Mouse (Mus musculus) kidney, postnatal 0 days (tissue): ENCODE data around the gene Plch2. TPM values are rescaled to one million over a fixed set of nuclear protein-coding genes. Genes with fewer than 3 reads are reported as not detected.

ENCODE experiments used
- ATAC-seq: fragments of 200-750 bp; cut with Nextera tagmentation; replicated peaks from 2 replicates; pipeline ENCODE4 v1.8.0; 2017; ENCODE audit warnings: low read depth, moderate number of reproducible peaks, moderate TSS enrichment, moderate library complexity; ENCODE audit not compliant: low FRiP score
- DNase-seq: peaks from one replicate; pipeline ENCODE4 v3.0.0-alpha.2; 2016; ENCODE audit warnings: low spot score
- H3K27ac ChIP-seq: fragments of 300-500 bp; sonication (generic); 2 replicates; pipeline ENCODE4 v1.5.1; 2014; ENCODE audit warnings: mild to moderate bottlenecking
- H3K27me3 ChIP-seq: fragments of 300-500 bp; sonication (generic); 2 replicates; pipeline ENCODE4 v1.6.1; 2014; ENCODE audit warnings: low read length, mixed read lengths; ENCODE audit not compliant: insufficient read depth
- H3K36me3 ChIP-seq: fragments of 300-500 bp; sonication (generic); 2 replicates; pipeline ENCODE4 v1.6.1; 2014; ENCODE audit warnings: low read length, mixed read lengths; ENCODE audit not compliant: insufficient read depth
- H3K4me1 ChIP-seq: fragments of 300-500 bp; sonication (generic); replicated peaks from 2 replicates; pipeline ENCODE4 v1.6.1; 2014; ENCODE audit warnings: antibody characterized with exemption, low read length, mixed read lengths; ENCODE audit not compliant: insufficient read depth
- H3K4me2 ChIP-seq: fragments of 300-500 bp; sonication (generic); 2 replicates; pipeline ENCODE4 v1.6.1; 2014; ENCODE audit warnings: mild to moderate bottlenecking, low read length, moderate library complexity, mixed read lengths
- H3K4me3 ChIP-seq: fragments of 300-500 bp; sonication (generic); replicated peaks from 2 replicates; pipeline ENCODE4 v1.5.1; 2014; ENCODE audit warnings: low read depth, low read length
- H3K9ac ChIP-seq: fragments of 300-500 bp; sonication (generic); 2 replicates; pipeline ENCODE4 v1.6.1; 2014; ENCODE audit warnings: low read depth, low read length
- H3K9me3 ChIP-seq: fragments of 300-500 bp; sonication (generic); replicated peaks from 2 replicates; pipeline ENCODE4 v1.6.1; 2016; ENCODE audit warnings: low read length, inconsistent platforms, mixed read lengths
- CTCF ChIP-seq: IDR thresholded peaks from 2 replicates; pipeline ENCODE4 v1.5.1; 2016; ENCODE audit warnings: antibody characterized with exemption, low read depth, mild to moderate bottlenecking, moderate library complexity
- WGBS: fragments of 180-500 bp; shearing (Covaris S2); extraction: QIAGEN DNeasy Blood & Tissue Kit; methylation state at CpG from one replicate; pipeline ENCODE4 v1.1.7; 2014; 5-methylcytosine and 5-hydroxymethylcytosine counted together
- polyA plus RNA-seq: library from polyadenylated mRNA; unstranded; fragments of >200 nt; fragmentation: Nextera tagmentation; extraction: Ambion mirVana; gene quantifications from 2 replicates; pipeline ENCODE4 v1.2.1, GENCODE M21; 2015

The Plch2 gene
- polyA plus RNA-seq, 1 experiment from 2014 or later: 2.3 TPM

DNA sequence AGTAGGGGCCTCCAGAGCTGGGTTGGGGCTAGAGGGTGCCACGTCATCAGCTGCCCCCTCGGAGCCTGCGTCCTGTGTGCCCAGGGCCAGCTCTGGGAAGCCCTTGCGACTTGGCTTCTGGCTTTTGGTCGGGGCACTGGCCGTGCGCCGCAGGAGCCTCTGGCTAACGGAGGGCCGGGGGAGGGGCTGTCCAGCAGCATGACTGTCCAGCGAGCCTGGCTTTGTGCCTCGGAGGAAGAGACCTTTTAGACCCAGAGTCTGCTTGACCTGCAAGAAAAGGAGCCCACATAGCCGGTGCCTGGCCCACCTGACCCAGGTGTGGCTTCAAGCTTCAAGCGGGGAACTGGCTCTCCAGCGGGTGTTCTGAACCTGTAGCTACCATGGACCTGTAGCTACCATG, 69.8 kb downstream of the Plch2 start:
- Histone ChIP-seq H3K4me1 (peaks cover 6% of the 10 kb centered on the region; the same call in 1 of the 2 replicates), H3K27me3 (no peaks in the 10 kb centered on the region), H3K9me3 (no peaks in the 10 kb centered on the region), H3K36me3 (no peaks in the 10 kb centered on the region), H3K4me2 (no peak overlapping the region), H3K4me3 (no peak overlapping the region), H3K9ac (no peak overlapping the region), H3K27ac (no peak overlapping the region)
- 65% methylated on average over 15 of the region's 15 CpGs for WGBS
- no peak for TF ChIP-seq CTCF
- ATAC-seq (no peak), DNase-seq (no peak)

- peak; percentile 79 for TF ChIP-seq CTCF
- H3K9me3 ChIP-seq: no peaks in the 10 kb centered on the region
- no peaks in the 10 kb centered on the region for H3K27me3 ChIP-seq
- 0 out of 2 replicates have a peak overlapping the region, but pooled peaks have one; percentile 21 for H3K4me2 ChIP-seq
- H3K4me3 ChIP-seq: no peak overlapping the region
- ATAC-seq (no peak), DNase-seq (peak; percentile 84)
- H3K9ac ChIP-seq: no peak overlapping the region
- peaks cover 3% of the 10 kb centered on the region; the same call in 1 of the 2 replicates for H3K36me3 ChIP-seq
- WGBS: 12% methylated on average over 17 of the region's 17 CpGs
- H3K27ac ChIP-seq: no peak overlapping the region
- H3K4me1 ChIP-seq: peaks cover 6% of the 10 kb centered on the region; the same call in 1 of the 2 replicates
These were observed 70.5 kb downstream of the Plch2 start for GRCm38 (mm10) chr4:154986096-154986495.

GRCm38 (mm10) chr4:154985151-154985777, 71.3 kb downstream of the Plch2 start:
- TF ChIP-seq CTCF: no peak
- no peak for DNase-seq
- no peak for ATAC-seq
- 81% methylated on average over 5 of the region's 5 CpGs for WGBS
- Histone ChIP-seq H3K27ac (no peak overlapping the region), H3K27me3 (no peaks in the 10 kb centered on the region), H3K36me3 (peaks cover 11% of the 10 kb centered on the region), H3K4me2 (0 out of 2 replicates have a peak overlapping the region, but pooled peaks have one; percentile 21), H3K4me3 (no peak overlapping the region), H3K4me1 (peaks cover 6% of the 10 kb centered on the region; the same call in 1 of the 2 replicates), H3K9ac (no peak overlapping the region), H3K9me3 (no peaks in the 10 kb centered on the region)

DNA sequence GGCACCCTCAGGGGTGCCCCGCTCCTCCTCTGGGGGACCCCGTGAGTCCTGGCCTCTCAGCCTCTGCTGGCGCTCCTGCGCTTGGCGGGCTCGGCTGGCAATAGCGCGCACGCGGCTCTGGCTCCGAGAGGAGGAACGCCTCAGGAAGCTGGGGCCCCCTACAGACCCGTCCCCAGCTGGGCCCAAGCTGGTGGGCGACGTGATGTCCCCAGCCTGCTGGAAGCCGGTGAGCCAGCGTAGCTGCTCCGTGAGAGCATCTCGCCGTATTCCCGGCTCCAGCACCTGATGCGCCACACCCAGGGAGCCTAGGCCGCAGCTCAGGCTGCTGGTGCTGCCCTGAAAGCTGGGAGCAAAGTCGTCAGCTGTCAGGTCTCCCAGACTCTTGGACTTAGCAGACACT, 72.8 kb downstream of the Plch2 start:
- Histone ChIP-seq H3K27ac (no peak overlapping the region), H3K4me3 (no peak overlapping the region), H3K36me3 (peaks cover 25% of the 10 kb centered on the region), H3K4me1 (peaks cover 6% of the 10 kb centered on the region; the same call in 1 of the 2 replicates), H3K27me3 (no peaks in the 10 kb centered on the region), H3K4me2 (no peak overlapping the region), H3K9ac (no peak overlapping the region), H3K9me3 (no peaks in the 10 kb centered on the region)
- WGBS: 18% methylated on average over 24 of the region's 24 CpGs
- TF ChIP-seq CTCF: no peak
- DNase-seq: no peak
- no peak for ATAC-seq

DNA sequence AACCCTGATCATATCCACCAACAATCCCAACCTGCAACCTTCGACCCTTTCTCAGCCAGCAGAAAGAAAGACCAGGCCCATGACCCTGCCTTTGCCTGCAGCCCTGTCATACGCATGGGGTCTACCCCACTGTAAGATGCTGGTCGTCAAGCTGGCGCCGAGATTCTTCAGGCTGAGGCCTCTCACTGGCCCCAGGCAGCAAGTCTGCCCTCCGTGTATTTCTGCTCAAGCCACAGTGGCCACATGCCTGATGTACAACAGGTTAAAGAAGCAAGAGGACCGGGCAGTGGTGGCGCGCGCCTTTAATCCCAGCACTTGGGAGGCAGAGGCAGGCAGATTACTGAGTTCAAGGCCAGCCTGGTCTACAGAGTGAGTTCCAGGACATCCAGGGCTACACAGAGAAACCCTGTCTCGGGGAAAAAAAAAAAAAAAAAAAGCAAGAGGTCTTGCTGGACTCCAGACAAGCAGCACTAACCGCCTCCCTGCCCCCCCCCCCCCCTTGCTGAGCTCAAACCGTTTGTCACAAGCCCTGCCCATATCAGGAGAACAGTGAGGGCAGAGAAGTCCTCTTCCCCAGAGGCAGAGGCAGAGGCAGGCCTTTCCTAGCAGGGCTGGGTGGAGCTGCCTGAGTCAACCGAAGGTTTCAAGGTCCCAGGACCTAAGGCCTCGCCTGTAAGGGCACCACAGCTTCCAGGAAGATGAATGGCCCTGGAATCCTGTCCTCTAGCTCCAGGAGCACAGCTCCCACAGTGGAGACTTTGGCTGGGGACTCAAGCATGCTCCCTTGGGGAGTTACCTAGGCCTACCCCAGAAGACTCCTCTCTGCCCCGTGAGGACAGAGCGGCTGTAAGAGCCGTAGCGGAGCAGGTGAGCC, 74.1 kb downstream of the Plch2 start:
- peaks cover 6% of the 10 kb centered on the region; the same call in 1 of the 2 replicates for H3K4me1 ChIP-seq
- ATAC-seq (no peak), DNase-seq (no peak)
- peaks cover 38% of the 10 kb centered on the region for H3K36me3 ChIP-seq
- WGBS: 73% methylated on average over 18 of the region's 19 CpGs
- no peak for TF ChIP-seq CTCF
- H3K9ac ChIP-seq: no peak overlapping the region
- H3K27me3 ChIP-seq: no peaks in the 10 kb centered on the region
- no peak overlapping the region for H3K4me3 ChIP-seq
- H3K9me3 ChIP-seq: no peaks in the 10 kb centered on the region
- H3K4me2 ChIP-seq: no peak overlapping the region
- no peak overlapping the region for H3K27ac ChIP-seq

- Histone ChIP-seq H3K4me1 (peaks cover 6% of the 10 kb centered on the region; the same call in 1 of the 2 replicates), H3K27ac (no peak overlapping the region), H3K9me3 (no peaks in the 10 kb centered on the region), H3K4me3 (no peak overlapping the region), H3K36me3 (peaks cover 47% of the 10 kb centered on the region), H3K9ac (no peak overlapping the region), H3K4me2 (no peak overlapping the region), H3K27me3 (no peaks in the 10 kb centered on the region)
- peak; percentile 47 for ATAC-seq
- WGBS: 41% methylated on average over 7 of the region's 7 CpGs
- peak; percentile 82 for TF ChIP-seq CTCF
- peak; percentile 83 for DNase-seq
These were observed 75.1 kb downstream of the Plch2 start for GRCm38 (mm10) chr4:154981530-154981929.
